Mouse (Mus musculus) layer of hippocampus, adult 2 months (tissue): ENCODE data around the gene A630023A22Rik. TPM values are rescaled to one million over a fixed set of nuclear protein-coding genes. Genes with fewer than 3 reads are reported as not detected.

Experiments used
- DNase-seq, 2 experiments: peaks; one replicate each; pipeline ENCODE4 v3.0.0; 2022; ENCODE audit warnings: low spot score in 2 of 2
- H3K27ac ChIP-seq: fragments of 200-600 bp; 2 replicates; pipeline ENCODE4 v1.8.1; 2022
- H3K4me3 ChIP-seq: fragments of 200-600 bp; 2 replicates; pipeline ENCODE4 v1.8.1; 2022; ENCODE audit warnings: mild to moderate bottlenecking
- CTCF ChIP-seq: fragments of 200-600 bp; conservative IDR thresholded peaks from 2 replicates; pipeline ENCODE4 v1.8.1; 2022; ENCODE audit warnings: antibody characterized with exemption, mild to moderate bottlenecking, moderate library complexity
- long read RNA-seq, 2 experiments: library from polyadenylated mRNA; stranded (forward); transcript quantifications; one replicate each; pipeline ENCODE4 v2.0.0; 2021; ENCODE audit warnings: borderline mapping rate in 2 of 2
- total RNA-seq, 2 experiments: library from RNA; stranded (reverse); gene quantifications; 2 replicates each; pipeline ENCODE4 v1.2.3; 2021

Gene A630023A22Rik
- total RNA-seq = not detected
- long read RNA-seq, experiment 1 = 0 reads
- long read RNA-seq, experiment 2 = 0 reads

DNA sequence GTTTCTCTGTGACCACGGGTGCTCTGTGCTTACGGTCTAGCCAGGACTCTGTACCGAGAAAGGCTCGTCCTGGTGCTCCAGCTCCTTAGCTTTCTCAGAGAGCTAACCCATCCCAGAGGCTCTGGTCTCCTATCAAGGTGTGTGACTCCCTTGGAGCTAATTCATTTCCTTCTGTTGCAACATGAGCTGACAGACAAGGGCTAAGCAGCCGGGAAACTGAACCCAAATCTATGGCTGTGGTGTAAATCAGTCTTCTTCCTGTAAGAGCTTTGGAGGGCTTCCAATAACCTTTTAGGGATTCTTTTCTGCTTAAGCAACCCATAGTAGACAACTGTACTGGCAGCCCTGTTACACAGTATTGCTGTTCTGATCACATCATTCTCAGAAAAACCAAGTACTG is at the start of gene A630023A22Rik:
Gene A630023A22Rik, minus strand, starts transcription at position 154 of the 400 bp plus-strand sequence.
- H3K27ac ChIP-seq = no peak within 1 kb of the TSS
- H3K4me3 ChIP-seq = no peak within 1 kb of the TSS
- DNase-seq = no peak
- no peak for TF ChIP-seq CTCF

DNA sequence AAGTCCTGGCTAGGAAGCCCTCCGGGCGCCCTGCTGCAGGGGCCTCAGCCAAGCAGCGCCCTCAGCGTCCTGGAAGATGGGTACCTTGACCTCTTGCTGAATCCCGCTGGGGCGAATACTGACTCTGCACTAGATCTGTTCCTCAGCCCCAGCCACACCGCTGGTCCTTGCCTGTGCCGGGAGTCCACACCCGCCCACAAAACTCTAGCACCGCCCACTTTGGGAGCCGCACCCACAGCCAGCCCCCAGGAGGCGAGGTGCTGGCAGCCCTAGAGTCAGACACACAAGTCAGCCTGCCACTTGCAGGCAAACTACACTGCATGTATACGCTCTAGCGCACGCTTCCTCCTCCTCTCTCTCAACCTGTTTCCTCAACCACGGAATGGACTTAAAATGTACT is 49.8 kb upstream of the A630023A22Rik start, which contains the start of gene Npy4r:
Gene Npy4r, minus strand, starts transcription at position 148 of the 400 bp plus-strand sequence.
- no peak for TF ChIP-seq CTCF
- no peak within 1 kb of the TSS for H3K4me3 ChIP-seq
- no peak within 1 kb of the TSS for H3K27ac ChIP-seq
- no peak for DNase-seq

DNA sequence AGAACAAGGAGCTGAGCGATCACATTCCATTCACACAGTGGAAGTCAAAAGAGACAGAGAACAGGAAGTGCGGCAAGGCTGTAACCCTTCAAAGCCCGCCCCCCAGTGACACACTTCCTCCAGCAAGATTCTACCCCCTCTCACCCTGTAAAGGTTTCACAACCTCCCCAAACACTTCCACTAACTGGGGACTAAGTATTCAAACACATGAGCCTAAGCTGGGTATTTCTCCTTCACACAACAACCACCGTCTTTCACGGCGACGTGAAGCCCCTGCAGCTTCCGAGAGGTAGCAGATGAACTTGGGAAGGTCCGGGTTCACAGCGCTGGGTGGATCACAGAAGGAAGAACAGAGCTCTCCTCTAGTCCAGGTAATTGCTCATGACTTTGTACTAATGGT is 40.4 kb upstream of the A630023A22Rik start:
- no peak for DNase-seq
- no peak overlapping the region for H3K27ac ChIP-seq
- no peak for TF ChIP-seq CTCF
- H3K4me3 ChIP-seq = no peak overlapping the region

DNA sequence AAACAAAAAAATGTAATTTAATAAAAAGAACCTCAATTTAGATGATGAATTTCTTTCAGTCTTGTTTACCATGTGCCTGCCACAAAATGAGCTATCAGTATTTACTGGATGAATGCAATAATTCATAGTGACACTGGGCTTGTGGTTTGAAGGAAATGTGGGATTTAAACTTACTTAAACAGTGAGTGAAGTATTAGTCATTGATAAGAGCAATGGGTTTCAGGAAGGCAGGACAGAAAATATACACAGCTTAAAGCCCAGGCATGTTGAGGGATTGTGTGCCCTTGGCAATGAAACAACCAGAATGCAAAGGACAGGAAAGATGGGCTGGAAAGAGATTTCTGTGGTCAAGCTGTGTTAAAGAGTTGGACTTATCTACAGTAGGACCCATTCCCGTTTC is 39.8 kb upstream of the A630023A22Rik start:
- DNase-seq = no peak
- Histone ChIP-seq H3K27ac (no peak overlapping the region), H3K4me3 (no peak overlapping the region)
- no peak for TF ChIP-seq CTCF

DNA sequence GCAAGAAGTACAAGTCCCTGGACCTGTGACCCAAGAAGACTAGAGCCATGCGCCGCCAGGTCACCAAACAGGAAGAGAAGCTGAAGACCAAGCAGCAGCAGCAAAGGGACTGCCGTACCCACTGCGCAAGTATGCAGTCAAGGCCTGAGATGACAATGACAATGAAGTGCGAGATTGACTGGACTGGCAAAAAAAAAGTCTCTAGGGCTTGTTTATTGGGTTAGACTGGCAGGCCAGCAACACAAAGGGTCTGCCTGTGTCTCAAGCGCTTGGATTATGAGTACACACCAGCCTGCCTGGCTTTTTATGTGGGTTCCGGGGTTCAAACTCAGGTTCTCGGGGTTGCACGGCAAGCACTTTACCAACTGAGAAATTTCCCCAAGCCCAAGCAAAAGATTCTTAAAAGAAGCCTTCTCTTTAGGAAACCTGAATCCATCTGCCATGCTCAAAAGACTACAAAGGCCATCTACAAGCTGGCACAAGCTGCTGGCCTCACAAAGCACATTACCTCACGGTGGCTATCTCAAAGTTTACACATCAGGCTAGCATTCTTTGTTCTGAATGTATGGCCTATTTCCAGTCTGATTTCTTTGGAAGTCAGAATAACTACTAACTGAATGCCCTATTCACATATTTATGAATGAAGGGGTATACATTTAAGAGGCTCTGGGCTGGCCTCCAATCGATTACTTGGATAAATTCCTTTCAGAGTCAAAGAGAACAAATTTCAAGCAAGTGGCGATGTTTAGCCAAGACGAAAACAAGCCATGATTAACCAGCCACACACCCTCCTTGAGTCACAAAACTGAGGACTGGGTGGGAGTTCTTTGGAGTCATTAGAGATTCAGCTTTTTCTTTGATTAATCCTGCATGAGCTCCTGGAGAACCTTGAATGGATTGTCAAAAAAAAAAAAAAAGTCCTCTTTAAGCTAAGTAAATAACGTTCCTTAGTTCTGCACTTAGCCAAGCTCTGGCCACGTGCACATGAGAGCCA is 37.4 kb upstream of the A630023A22Rik start:
- Histone ChIP-seq H3K27ac (no peak overlapping the region), H3K4me3 (no peak overlapping the region)
- DNase-seq = no peak
- no peak for TF ChIP-seq CTCF

DNA sequence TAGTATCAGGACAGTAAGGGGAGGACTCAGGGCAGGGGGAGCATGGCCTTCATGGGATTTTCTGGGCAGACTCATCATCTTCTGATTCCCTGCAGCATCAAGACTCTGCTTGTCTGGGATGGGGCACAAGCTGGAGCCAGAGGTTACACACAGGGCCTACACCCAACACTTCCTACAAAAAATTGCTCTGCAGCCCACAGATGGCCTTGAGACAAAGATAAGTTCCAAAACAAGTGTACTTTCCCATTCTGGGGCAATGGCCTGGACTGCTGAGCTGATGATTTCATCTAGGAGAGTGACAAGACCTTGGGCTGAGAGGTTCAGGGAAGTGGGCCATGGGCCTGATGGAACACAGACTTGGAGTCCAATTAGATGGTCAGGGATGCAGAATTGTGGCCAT is 32.8 kb upstream of the A630023A22Rik start:
- no peak for TF ChIP-seq CTCF
- Histone ChIP-seq H3K27ac (no peak overlapping the region), H3K4me3 (no peak overlapping the region)
- DNase-seq = no peak

DNA sequence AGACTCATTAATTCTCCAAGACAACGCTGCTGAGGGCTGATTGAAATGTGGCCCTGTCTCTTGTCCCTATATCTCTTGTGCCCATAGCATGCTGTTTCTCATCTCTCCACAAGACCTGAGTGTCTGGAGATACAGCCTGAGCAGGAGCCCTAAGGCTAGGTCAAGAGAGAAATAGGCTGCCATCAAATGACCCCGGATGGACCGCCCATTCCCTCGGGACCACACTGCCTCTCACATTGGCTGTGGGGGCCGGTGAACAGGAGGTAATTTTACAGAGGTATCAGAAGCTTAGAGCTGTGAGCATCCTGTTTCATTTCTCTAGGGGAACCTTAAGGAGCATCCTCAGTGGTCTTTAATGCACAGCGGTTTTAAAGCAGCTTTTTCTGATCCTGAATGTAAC is 28.7 kb upstream of the A630023A22Rik start:
- TF ChIP-seq CTCF = no peak
- no peak for DNase-seq
- Histone ChIP-seq H3K4me3 (no peak overlapping the region), H3K27ac (no peak overlapping the region)

DNA sequence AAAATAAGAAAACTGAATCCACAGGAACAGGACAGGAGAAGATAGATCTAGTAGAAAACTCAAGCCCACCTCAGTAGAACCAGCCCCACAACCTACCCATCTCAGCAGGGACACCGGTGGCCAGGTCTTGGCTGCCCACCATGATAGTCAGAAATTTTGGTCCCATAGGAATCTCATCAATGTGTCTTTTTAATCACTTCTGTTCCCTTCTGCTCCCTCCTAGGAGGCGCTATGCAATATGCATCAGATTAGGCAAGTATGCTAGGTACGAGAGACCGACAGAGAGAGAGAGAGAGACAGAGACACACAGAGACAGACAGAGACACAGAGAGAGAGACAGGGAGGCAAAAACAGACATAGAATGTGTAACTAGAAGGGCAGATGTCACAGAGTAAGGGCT is 19.1 kb upstream of the A630023A22Rik start:
- no peak for DNase-seq
- H3K27ac ChIP-seq = no peak overlapping the region
- TF ChIP-seq CTCF = no peak
- H3K4me3 ChIP-seq = no peak overlapping the region

DNA sequence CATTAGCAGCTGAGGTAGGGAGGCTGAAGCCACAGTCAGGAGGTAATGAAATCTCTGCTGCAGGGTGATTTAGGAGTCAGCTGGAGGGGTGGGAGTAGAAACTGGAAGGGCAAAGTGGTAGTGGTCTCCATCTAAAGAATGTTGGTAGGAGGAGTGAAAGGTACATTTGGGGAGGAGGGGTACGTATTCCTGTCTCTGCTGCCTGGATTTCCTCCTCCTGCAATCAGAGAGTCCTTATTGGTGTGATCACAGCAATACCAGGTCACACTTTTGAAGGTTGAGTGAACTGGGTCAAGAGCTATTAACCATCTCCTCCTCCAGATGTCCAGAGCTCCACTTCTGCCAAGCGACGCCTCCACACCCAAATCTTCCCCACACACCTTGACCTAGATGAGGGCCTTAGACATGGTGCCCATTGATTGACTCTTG is 18.4 kb upstream of the A630023A22Rik start:
- H3K4me3 ChIP-seq = no peak overlapping the region
- no peak for DNase-seq
- TF ChIP-seq CTCF = no peak
- H3K27ac ChIP-seq = no peak overlapping the region

DNA sequence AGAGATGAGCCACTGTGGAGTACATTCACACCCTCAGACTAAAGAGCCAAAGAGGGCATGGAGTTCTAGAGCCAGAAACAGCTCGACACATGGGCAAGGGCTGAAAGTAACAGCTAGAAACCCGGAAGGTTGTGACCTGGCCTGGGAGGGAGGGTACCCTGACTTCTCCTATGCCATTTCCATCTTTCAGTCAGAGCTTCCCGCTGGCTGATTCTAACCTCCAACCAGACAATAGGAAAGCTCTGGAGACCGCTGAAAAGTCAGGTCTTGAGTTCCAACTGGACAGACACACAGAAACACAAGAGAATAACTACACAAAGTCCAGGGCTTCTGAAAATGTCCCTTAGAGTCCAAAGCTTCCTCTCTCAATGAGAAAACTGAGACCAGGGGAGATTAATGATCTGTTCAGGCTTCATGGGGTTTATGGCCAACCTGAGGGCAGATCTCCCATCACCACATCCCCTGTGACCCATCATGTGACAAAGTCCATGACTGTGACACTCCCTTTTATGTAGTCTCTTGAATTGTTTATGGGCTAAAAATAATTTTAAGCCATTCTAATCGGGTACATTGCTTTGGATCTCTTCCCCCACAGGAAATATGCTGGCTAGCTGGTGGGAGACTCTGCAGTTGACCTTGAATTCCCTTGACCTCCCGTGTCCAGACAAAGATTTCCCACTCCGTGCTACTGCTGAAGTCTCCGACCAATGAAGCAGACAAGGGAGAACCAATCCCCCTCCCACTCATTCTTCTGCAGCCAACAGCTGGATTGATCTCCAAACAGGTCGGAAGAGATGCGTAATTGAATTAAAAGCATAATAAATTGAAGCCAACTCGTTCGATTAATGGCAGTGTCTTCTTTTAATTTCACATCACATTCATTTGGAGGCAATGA is 17.7 kb upstream of the A630023A22Rik start:
- H3K4me3 ChIP-seq = no peak overlapping the region
- TF ChIP-seq CTCF = no peak
- H3K27ac ChIP-seq = no peak overlapping the region
- DNase-seq = no peak

DNA sequence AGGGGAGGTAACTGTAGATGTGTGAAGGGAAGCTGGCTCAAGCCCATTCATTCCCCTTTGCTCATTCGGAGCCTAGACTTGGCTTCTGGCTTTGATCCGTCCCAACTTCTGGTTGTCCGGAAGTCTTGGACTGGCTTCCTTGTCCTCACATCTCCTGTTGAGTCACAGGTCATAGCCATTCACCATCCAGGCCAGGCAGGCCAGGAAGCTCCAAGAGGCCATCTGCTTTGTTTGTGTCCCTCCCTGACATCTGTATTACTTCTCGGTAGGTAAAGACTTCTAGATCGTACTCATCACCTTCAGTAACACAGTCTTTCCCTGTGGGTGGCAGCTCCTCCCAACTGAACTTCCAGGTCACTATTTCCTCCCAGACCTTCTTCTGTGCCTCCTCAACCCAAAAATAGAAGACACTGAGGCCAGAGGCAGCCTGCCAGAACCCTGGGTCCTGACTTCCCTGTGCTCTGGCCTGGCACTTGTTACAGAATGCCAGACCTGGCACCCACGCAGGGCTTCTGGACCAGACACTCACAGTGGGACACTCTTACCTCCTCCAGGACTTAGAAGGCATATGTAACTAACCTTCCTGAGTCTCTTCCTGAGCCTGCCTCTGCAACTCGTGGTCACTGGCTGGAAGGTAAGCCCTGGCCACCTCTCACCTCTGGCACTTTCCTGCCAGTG is 16.6 kb upstream of the A630023A22Rik start:
- no peak for TF ChIP-seq CTCF
- DNase-seq = no peak
- H3K4me3 ChIP-seq = no peak overlapping the region

DNA sequence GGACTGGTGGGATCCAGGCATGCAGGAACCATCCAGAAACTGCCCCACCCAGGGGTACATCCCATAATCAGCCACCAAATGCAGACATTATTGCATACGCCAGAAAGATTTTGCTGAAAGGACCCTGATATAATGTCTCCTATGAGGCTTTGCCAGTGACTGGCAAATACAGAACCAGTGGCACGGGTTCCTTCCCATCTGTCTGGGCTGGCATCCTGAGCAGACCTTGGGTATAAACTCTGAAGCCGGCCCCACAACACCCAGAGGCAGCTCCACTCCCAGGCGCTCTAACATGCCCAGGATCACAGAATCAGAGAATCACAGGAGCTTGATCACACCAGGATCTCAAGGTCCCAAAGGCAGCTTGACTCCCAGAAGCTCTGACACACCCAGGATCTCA is 11.8 kb upstream of the A630023A22Rik start:
- no peak overlapping the region for H3K4me3 ChIP-seq
- no peak overlapping the region for H3K27ac ChIP-seq
- DNase-seq = no peak
- TF ChIP-seq CTCF = no peak

More for the DNA sequence above, 16.6 kb upstream of the A630023A22Rik start:
- no peak overlapping the region for H3K27ac ChIP-seq
